Mouse (Mus musculus) thymus, adult 2 months (tissue): ENCODE data around the gene Sema6b. TPM values are rescaled to one million over a fixed set of nuclear protein-coding genes. Genes with fewer than 3 reads are reported as not detected.

Source experiments
- DNase-seq: peaks from one replicate; pipeline ENCODE4 v3.0.0; 2021
- H3K27ac ChIP-seq: fragments of 200-500 bp; 2 replicates; pipeline ENCODE4 v1.5.1; 2012; ENCODE audit warnings: low read length, control low read depth; ENCODE audit not compliant: control insufficient read depth, insufficient read depth
- H3K27me3 ChIP-seq: fragments of 200-500 bp; 2 replicates; pipeline ENCODE4 v1.6.1; 2012; ENCODE audit warnings: mild to moderate bottlenecking, low read length, moderate library complexity, mixed read lengths; ENCODE audit not compliant: control insufficient read depth, insufficient read depth
- H3K36me3 ChIP-seq: fragments of 200-500 bp; 2 replicates; pipeline ENCODE4 v1.6.1; 2012; ENCODE audit warnings: mild to moderate bottlenecking, low read length, moderate library complexity; ENCODE audit not compliant: control insufficient read depth, insufficient read depth
- H3K4me1 ChIP-seq: fragments of 200-500 bp; replicated peaks from 2 replicates; pipeline ENCODE4 v1.6.1; 2012; ENCODE audit warnings: low read length; ENCODE audit not compliant: control insufficient read depth, insufficient read depth
- H3K4me3 ChIP-seq: fragments of 200-500 bp; 2 replicates; pipeline ENCODE4 v1.5.1; 2012; ENCODE audit warnings: mild to moderate bottlenecking, low read length, control low read depth, moderate library complexity; ENCODE audit not compliant: control insufficient read depth, insufficient read depth
- CTCF ChIP-seq: fragments of 200-500 bp; IDR thresholded peaks from 2 replicates; pipeline ENCODE4 v1.5.1; 2012; ENCODE audit warnings: mild to moderate bottlenecking, control low read depth, low read length, moderate library complexity, borderline replicate concordance; ENCODE audit not compliant: control insufficient read depth, poor library complexity, insufficient read depth; ENCODE audit errors: extremely low read depth
- POLR2A ChIP-seq: fragments of 200-500 bp; IDR thresholded peaks from 2 replicates; pipeline ENCODE4 v1.6.1; 2012; ENCODE audit warnings: mild to moderate bottlenecking, low read length, control low read depth, moderate library complexity; ENCODE audit not compliant: control insufficient read depth, poor library complexity, insufficient read depth; ENCODE audit errors: extremely low read depth
- WGBS: fragments of 180-500 bp; shearing (Covaris S2); methylation state at CpG from one replicate; pipeline ENCODE4 v1.1.7; 2018; 5-methylcytosine and 5-hydroxymethylcytosine counted together
- polyA plus RNA-seq: library from polyadenylated mRNA; depleted of rRNA; stranded (reverse); fragments of >200 nt; gene quantifications from 2 replicates; pipeline ENCODE4 v1.2.3, GENCODE M21; 2012

Sema6b gene
- polyA plus RNA-seq, 1 experiment = 3.8 TPM

DNA sequence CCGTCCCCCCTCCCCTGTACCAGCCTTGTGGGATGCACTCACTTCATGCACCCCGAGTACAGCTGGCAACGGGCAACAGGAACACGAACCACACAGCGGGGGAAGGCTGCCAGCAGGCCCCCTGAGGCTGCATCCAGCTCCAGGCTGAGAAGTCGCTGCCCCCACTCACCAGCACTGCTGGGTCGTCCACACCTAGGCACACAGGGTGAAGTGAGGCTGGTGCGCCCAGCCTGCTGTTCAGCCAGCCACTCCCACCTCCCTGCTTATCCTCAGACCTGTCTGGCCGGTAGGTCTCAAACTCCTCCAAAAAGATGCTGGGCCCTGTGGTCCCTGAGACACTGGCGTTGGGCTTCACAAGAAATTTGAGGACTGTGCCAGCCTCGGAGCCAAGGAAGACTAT, 14.0 kb downstream of the Sema6b start:
- no peak overlapping the region for H3K4me3 ChIP-seq
- peaks cover 3% of the 10 kb centered on the region; the same call in 1 of the 2 replicates for H3K27me3 ChIP-seq
- H3K4me1 ChIP-seq = no peaks in the 10 kb centered on the region
- no peaks in the 10 kb centered on the region for H3K36me3 ChIP-seq
- TF ChIP-seq POLR2A (no peak), CTCF (no peak)
- DNase-seq = no peak
- WGBS = 86% methylated on average over 11 of the region's 11 CpGs
- H3K27ac ChIP-seq = no peak overlapping the region

DNA sequence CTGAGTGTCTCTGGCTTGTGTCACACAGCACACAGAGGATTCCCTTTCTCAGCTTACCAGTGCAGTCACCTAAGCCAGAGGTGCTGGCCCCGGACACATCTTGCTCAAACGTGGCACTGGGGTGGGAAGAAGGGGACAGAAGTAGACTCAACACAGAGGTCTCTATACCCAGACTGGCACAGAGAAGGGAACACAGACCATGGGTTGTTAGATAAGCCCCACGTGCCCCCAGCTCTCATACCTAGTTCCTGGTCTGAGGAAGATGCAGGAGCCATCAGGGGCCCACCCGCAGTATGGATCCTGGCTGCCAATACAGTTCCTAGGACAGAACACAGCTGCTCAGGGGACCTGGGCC, 14.9 kb downstream of the Sema6b start:
- Histone ChIP-seq H3K27ac (no peak overlapping the region), H3K4me3 (no peak overlapping the region), H3K4me1 (no peaks in the 10 kb centered on the region), H3K36me3 (no peaks in the 10 kb centered on the region), H3K27me3 (peaks cover 3% of the 10 kb centered on the region; the same call in 1 of the 2 replicates)
- DNase-seq = no peak
- 96% methylated on average over 4 of the region's 4 CpGs for WGBS
- TF ChIP-seq POLR2A (no peak), CTCF (0 out of 2 replicates have a peak, but pooled peaks have one; percentile 0)

DNA sequence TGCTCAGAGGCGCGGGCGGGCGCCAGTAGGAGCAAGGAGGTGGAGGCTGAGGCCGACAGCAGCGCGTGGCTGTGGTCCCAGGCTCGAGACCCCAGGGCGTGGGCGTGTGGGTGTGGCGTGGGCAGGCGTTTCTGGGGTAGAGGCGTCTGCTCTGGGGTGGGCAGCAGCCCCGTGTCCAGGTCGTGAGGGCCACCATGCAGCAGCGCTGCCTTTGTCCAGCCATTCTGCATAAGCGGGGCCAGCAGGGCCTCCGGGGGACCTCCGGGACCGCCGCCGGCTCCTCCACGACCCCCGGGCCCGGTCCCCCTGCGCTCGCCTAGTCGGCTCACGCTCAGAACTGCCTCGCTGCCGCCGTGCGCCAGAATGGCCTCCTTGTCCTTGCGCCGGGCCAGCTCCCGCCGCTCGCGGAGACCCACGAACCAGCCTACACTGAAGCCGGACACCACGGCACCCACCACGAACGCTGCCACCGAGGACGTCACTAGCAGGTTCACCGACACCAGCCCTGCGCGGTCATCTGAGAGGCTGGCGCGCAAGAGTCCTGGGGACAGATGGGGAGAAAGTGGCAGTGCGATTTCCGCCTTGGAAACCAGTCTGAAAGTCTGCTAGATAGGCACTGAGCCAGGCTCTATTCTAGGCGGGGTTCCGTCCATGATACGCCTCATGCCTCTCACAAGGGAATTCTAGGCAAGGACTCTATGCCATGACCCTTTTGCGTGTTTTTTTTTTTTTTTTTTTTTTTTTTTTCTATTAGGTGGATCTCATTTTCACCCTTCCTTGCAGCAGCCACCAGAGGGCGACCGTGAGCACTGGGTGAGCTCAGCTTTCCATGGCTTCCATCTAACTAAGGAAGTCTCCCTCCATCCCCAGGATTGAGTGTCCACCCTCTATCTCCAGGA, 15.5 kb downstream of the Sema6b start:
- DNase-seq = peak; percentile 43
- H3K4me3 ChIP-seq = no peak overlapping the region
- TF ChIP-seq CTCF = peak; percentile 44; the same call in 1 of the 2 replicates
- no peak for TF ChIP-seq POLR2A
- peaks cover 7% of the 10 kb centered on the region; the same call in 1 of the 2 replicates for H3K27me3 ChIP-seq
- no peaks in the 10 kb centered on the region for H3K36me3 ChIP-seq
- H3K4me1 ChIP-seq = no peaks in the 10 kb centered on the region; the same call in 1 of the 2 replicates
- H3K27ac ChIP-seq = no peak overlapping the region
- WGBS = 51% methylated on average over 59 of the region's 59 CpGs

DNA sequence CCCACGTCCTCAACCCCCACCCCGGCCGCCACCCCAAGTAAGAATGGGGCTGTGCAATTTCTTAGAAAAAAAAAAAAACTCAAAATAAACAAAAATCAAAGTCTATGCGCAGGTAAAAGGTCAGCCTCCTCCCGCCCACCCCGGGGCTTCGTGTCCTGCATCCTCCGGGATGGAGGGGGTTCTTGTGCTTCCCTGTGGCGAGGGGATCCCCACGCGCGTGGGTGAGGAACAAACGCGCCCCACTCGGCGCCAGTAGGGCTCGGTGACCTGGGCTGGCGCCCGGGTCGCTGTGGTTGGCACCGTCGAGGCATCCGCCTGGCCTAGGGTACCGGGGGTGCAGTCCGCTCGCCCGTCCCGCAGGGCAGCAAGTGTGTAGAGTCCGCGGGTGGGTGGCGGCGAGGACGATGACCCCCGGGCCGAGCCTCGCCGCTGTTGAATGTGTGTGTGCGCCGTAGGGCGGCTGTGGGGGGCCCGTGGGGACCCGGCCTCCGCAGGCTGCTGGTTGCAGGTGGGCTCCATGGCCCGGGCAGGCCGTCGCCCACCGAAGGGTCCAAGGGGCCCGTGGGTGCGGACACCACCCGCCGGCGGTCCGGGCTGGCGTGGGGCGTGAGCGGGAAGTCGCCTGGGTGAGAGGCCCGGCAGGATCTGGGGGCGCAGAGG, 16.3 kb downstream of the Sema6b start:
- Histone ChIP-seq H3K27me3 (peaks cover 8% of the 10 kb centered on the region; the same call in 1 of the 2 replicates), H3K36me3 (no peaks in the 10 kb centered on the region), H3K4me1 (no peaks in the 10 kb centered on the region; the same call in 1 of the 2 replicates), H3K27ac (no peak overlapping the region), H3K4me3 (no peak overlapping the region)
- WGBS = 78% methylated on average over 59 of the region's 59 CpGs
- TF ChIP-seq CTCF (no peak), POLR2A (no peak)
- no peak for DNase-seq

DNA sequence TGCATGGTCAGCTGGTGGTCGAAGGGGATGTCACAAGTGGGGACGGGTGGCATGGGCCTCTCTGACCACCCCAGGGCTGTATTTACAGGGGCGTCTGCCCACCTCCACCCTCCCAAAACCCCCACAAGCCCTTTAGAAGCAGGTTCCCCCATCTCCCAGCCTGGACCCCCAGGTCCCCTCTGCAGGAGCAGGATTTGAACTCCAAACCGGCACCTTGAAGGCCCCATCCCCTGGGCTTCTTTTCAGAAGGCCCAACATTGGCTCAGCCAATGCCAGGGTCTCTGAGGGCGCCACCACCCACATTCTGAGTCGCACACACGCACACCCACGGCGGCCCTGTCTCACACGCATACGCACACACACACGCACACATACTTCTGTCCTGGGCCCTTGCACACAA, 17.0 kb downstream of the Sema6b start:
- Histone ChIP-seq H3K36me3 (no peaks in the 10 kb centered on the region), H3K27me3 (peaks cover 8% of the 10 kb centered on the region; the same call in 1 of the 2 replicates), H3K4me1 (no peaks in the 10 kb centered on the region; the same call in 1 of the 2 replicates), H3K27ac (no peak overlapping the region), H3K4me3 (no peak overlapping the region)
- TF ChIP-seq CTCF = no peak
- no peak for TF ChIP-seq POLR2A
- 93% methylated on average over 12 of the region's 12 CpGs for WGBS
- DNase-seq = no peak

DNA sequence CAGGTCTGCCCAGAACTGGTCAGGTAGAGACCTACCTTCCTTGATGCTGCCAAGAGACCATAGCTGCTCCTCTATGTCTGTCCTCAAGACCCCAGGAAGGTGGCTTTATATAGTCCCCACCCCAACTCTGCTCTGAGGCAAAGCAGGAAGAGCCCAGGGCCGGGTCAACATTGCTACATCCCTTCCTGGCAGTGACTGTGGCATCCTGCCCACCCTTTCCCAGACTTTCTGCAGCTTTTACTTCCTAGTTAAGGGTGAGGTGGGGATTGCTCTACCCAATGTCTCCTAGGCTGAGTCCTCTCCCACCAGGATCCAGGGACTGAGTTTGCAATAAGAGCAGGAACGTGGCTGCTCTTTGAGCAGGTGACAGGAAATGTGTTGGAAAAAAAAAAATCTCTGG, 18.3 kb downstream of the Sema6b start, which contains the start of gene Lrg1:
Lrg1 (minus strand) TSS at position 176 of the 400 bp plus-strand sequence.
- peaks cover 8% of the 10 kb centered on the region; the same call in 1 of the 2 replicates for H3K27me3 ChIP-seq
- no peak within 1 kb of the TSS for H3K4me3 ChIP-seq
- no peaks in the 10 kb centered on the region; the same call in 1 of the 2 replicates for H3K4me1 ChIP-seq
- no peak within 1 kb of the TSS for H3K27ac ChIP-seq
- TF ChIP-seq POLR2A (no peak), CTCF (no peak)
- DNase-seq = no peak
- 39% methylated on average over 2 of the region's 2 CpGs for WGBS
- no peaks in the 10 kb centered on the region for H3K36me3 ChIP-seq
